Mouse (Mus musculus) cerebellum, adult 2 months (tissue): ENCODE measurements at regions not wholly inside any gene's neighbourhood (a gene's known extent, or its start where the extent isn't known, plus 50 kb on each side); places are given as distances from the start of the nearest gene placed in this dataset.

Experiments
- DNase-seq, 2 experiments: peaks; one replicate each; pipeline ENCODE4 v3.0.0; 2021
- H3K27ac ChIP-seq: fragments of 200-500 bp; 2 replicates; pipeline ENCODE4 v1.5.1; 2012; ENCODE audit warnings: low read length, control low read depth, inconsistent platforms; ENCODE audit not compliant: insufficient read depth
- H3K27me3 ChIP-seq: fragments of 200-500 bp; 2 replicates; pipeline ENCODE4 v1.6.1; 2012; ENCODE audit warnings: inconsistent platforms, mild to moderate bottlenecking, low read length, moderate library complexity; ENCODE audit not compliant: control insufficient read depth, insufficient read depth
- H3K4me1 ChIP-seq: fragments of 200-500 bp; 2 replicates; pipeline ENCODE4 v1.6.1; 2011; ENCODE audit warnings: low read length; ENCODE audit not compliant: control insufficient read depth, insufficient read depth
- H3K4me3 ChIP-seq: fragments of 200-500 bp; replicated peaks from 2 replicates; pipeline ENCODE3; 2011; ENCODE audit warnings: mild to moderate bottlenecking, low read depth, low read length, control low read depth; ENCODE audit not compliant: insufficient read depth
- CTCF ChIP-seq: fragments of 200-500 bp; IDR thresholded peaks from 2 replicates; pipeline ENCODE4 v1.5.1; 2011; ENCODE audit warnings: low read depth, mild to moderate bottlenecking, control low read depth, low read length, moderate library complexity, borderline replicate concordance; ENCODE audit not compliant: insufficient read depth
- POLR2A ChIP-seq: fragments of 200-500 bp; IDR thresholded peaks from 2 replicates; pipeline ENCODE4 v1.6.1; 2011; ENCODE audit warnings: low read length, control low read depth, borderline replicate concordance; ENCODE audit not compliant: insufficient read depth
- WGBS: fragments of 180-500 bp; shearing (Covaris S2); methylation state at CpG from one replicate; pipeline ENCODE4 v1.1.7; 2018; 5-methylcytosine and 5-hydroxymethylcytosine counted together

GRCm38 (mm10) chr4:95377222-95378134, 179.8 kb upstream of the Fggy start:
- no peak overlapping the region for H3K4me3 ChIP-seq
- 60% methylated on average over 9 of the region's 9 CpGs for WGBS
- no peak for DNase-seq
- TF ChIP-seq POLR2A (no peak), CTCF (no peak)
- H3K27me3 ChIP-seq = no peaks in the 10 kb centered on the region
- no peak overlapping the region for H3K27ac ChIP-seq
- H3K4me1 ChIP-seq = peaks cover 5% of the 10 kb centered on the region; the same call in 1 of the 2 replicates

DNA sequence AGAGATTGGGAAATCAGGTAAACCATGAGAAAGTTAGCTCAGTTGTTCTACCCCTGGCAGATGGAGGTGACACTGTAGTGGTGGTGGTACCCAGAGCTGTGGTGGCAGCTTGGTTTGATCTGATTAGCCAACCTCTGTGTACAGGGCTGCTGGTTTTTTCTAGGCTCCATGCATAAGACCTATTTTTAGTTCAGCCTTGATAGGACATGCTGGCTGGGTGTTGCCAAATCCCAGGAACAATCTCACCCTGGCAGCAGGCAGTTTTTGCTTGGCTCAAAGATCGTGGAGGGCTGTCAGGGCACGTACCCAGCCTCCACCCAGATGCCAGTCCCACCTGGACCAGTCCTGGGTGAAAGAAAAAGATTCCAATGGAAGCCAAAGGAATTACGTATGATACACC, 178.7 kb upstream of the Fggy start:
- H3K27ac ChIP-seq = no peak overlapping the region

DNA sequence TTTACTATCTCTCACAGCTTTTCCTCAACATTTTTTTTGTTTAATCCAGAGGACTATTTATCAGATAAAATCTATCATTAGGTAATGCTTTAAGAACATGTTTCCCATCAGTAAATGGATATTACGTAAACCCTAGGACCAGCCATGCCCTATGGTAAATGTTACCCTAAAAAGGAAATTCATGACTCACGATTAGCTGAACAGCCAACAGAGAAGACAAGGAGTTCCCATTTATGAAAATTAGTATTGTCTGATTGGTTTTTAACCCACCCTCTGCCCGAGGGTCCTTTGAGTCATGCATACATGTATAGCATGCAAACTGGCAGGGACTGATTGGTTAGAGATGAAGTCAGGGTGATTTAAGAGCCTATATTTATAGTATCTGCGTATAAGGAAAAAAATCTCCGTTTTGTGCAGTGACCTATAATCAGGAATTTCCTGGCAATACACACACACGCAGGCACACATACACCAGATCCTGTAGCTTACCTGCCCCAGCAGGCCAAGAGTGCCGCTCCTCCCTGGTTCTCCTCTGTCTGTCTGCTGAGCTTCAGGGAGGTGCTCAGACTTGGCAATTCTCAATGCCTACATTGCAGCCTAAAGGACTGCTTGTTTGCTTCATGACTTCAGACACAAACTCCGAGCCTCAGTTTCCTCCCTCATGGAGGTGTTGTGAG, 174.0 kb upstream of the Fggy start:
- Histone ChIP-seq H3K27me3 (no peaks in the 10 kb centered on the region), H3K4me3 (no peak overlapping the region), H3K4me1 (peaks cover 5% of the 10 kb centered on the region; the same call in 1 of the 2 replicates), H3K27ac (no peak overlapping the region)
- DNase-seq = no peak
- TF ChIP-seq POLR2A (no peak), CTCF (no peak)
- 91% methylated on average over 8 of the region's 8 CpGs for WGBS

More for the DNA sequence above, 178.7 kb upstream of the Fggy start:
- TF ChIP-seq CTCF (no peak), POLR2A (no peak)
- Histone ChIP-seq H3K27me3 (no peaks in the 10 kb centered on the region), H3K4me3 (no peak overlapping the region), H3K4me1 (peaks cover 5% of the 10 kb centered on the region; the same call in 1 of the 2 replicates)
- 14% methylated on average over 3 of the region's 3 CpGs for WGBS
- peak in 1 of 2 experiments; percentile 19 for DNase-seq

- H3K4me1 ChIP-seq = no peaks in the 10 kb centered on the region
- no peaks in the 10 kb centered on the region for H3K27me3 ChIP-seq
- no peak overlapping the region for H3K27ac ChIP-seq
- WGBS = 39% methylated on average over 7 of the region's 7 CpGs
- TF ChIP-seq CTCF (no peak), POLR2A (no peak)
- no peak overlapping the region for H3K4me3 ChIP-seq
- DNase-seq = no peak
Measured at GRCm38 (mm10) chr4:95385552-95385951, 171.8 kb upstream of the Fggy start.

- no peaks in the 10 kb centered on the region for H3K27me3 ChIP-seq
- TF ChIP-seq POLR2A (no peak), CTCF (no peak)
- WGBS = 51% methylated on average over 2 of the region's 2 CpGs
- no peaks in the 10 kb centered on the region for H3K4me1 ChIP-seq
- H3K4me3 ChIP-seq = no peak overlapping the region
- no peak overlapping the region for H3K27ac ChIP-seq
- DNase-seq = no peak
Measured at GRCm38 (mm10) chr4:95386021-95386420, 171.3 kb upstream of the Fggy start.

- H3K27ac ChIP-seq = no peak overlapping the region
- 55% methylated on average over 3 of the region's 3 CpGs for WGBS
- H3K4me1 ChIP-seq = no peaks in the 10 kb centered on the region
- H3K27me3 ChIP-seq = no peaks in the 10 kb centered on the region
- DNase-seq = no peak
- no peak overlapping the region for H3K4me3 ChIP-seq
- TF ChIP-seq CTCF (no peak), POLR2A (no peak)
Measured at GRCm38 (mm10) chr4:95388556-95388955, 168.8 kb upstream of the Fggy start.

- no peak overlapping the region for H3K4me3 ChIP-seq
- 50% methylated on average over 2 of the region's 2 CpGs for WGBS
- no peaks in the 10 kb centered on the region for H3K27me3 ChIP-seq
- H3K4me1 ChIP-seq = no peaks in the 10 kb centered on the region
- no peak overlapping the region for H3K27ac ChIP-seq
- no peak for TF ChIP-seq CTCF
- TF ChIP-seq POLR2A = no peak
- DNase-seq = no peak
Measured at GRCm38 (mm10) chr4:95389647-95390046, 167.7 kb upstream of the Fggy start.
